Mouse (Mus musculus): Measurements from ENCODE around the gene Cass4. TPM values are rescaled to one million over a fixed set of nuclear protein-coding genes. Genes with fewer than 3 reads are reported as not detected.

Cass4 gene
- polyA plus RNA-seq, 1 experiment from 2014 or later, result 0.16 TPM

- 2% methylated on average over 21 of the region's 21 CpGs for WGBS
- ATAC-seq (ENCODE audit: low read depth), result peak; percentile 77
- 0 out of 2 replicates have a peak, but pooled peaks cover 2% of the 10 kb centered on the region for H3K36me3 ChIP-seq (ENCODE audit: control insufficient read depth, insufficient read depth, low read length)
- no peaks in the 10 kb centered on the region for H3K9me3 ChIP-seq (ENCODE audit: control insufficient read depth, low read length)
- H3K27ac ChIP-seq (ENCODE audit: low read depth, low read length), result no peak overlapping the region
- peaks cover 15% of the 10 kb centered on the region for H3K4me1 ChIP-seq (ENCODE audit: control insufficient read depth, insufficient read depth, low read length)
- peak overlapping the region; percentile 63 for H3K4me2 ChIP-seq (ENCODE audit: low read depth, low read length)
- H3K9ac ChIP-seq (replicated peaks; ENCODE audit: low read depth, low read length), result peak overlapping the region; percentile 51
- no peaks in the 10 kb centered on the region for H3K27me3 ChIP-seq (ENCODE audit: control insufficient read depth, insufficient read depth, low read length)
- H3K4me3 ChIP-seq (ENCODE audit: low read depth, low read length), result peak overlapping the region; percentile 64
Observed at GRCm38 (mm10) chr2:172440640-172441005, 47.0 kb downstream of the Cass4 start.

- Histone ChIP-seq H3K9ac (replicated peaks; ENCODE audit: low read depth, low read length) (peak overlapping the region; percentile 51), H3K4me3 (ENCODE audit: low read depth, low read length) (peak overlapping the region; percentile 64), H3K9me3 (ENCODE audit: control insufficient read depth, low read length) (no peaks in the 10 kb centered on the region), H3K4me2 (ENCODE audit: low read depth, low read length) (peak overlapping the region; percentile 63), H3K27ac (ENCODE audit: low read depth, low read length) (no peak overlapping the region), H3K36me3 (ENCODE audit: control insufficient read depth, insufficient read depth, low read length) (peaks cover 6% of the 10 kb centered on the region; the same call in 1 of the 2 replicates), H3K27me3 (ENCODE audit: control insufficient read depth, insufficient read depth, low read length) (no peaks in the 10 kb centered on the region), H3K4me1 (ENCODE audit: control insufficient read depth, insufficient read depth, low read length) (peaks cover 15% of the 10 kb centered on the region)
- ATAC-seq (ENCODE audit: low read depth), result no peak
- WGBS, result 38% methylated on average over 6 of the region's 6 CpGs
Observed at GRCm38 (mm10) chr2:172441176-172441575, 47.6 kb downstream of the Cass4 start.

- no peak for ATAC-seq (ENCODE audit: low read depth)
- Histone ChIP-seq H3K27me3 (ENCODE audit: control insufficient read depth, insufficient read depth, low read length) (no peaks in the 10 kb centered on the region), H3K4me2 (ENCODE audit: low read depth, low read length) (no peak overlapping the region), H3K4me1 (ENCODE audit: control insufficient read depth, insufficient read depth, low read length) (peaks cover 10% of the 10 kb centered on the region), H3K27ac (ENCODE audit: low read depth, low read length) (no peak overlapping the region), H3K9me3 (ENCODE audit: control insufficient read depth, low read length) (no peaks in the 10 kb centered on the region), H3K4me3 (ENCODE audit: low read depth, low read length) (no peak overlapping the region), H3K9ac (replicated peaks; ENCODE audit: low read depth, low read length) (no peak overlapping the region), H3K36me3 (ENCODE audit: control insufficient read depth, insufficient read depth, low read length) (peaks cover 37% of the 10 kb centered on the region)
- WGBS, result 94% methylated on average over 4 of the region's 4 CpGs
Observed at GRCm38 (mm10) chr2:172445617-172446016, 52.0 kb downstream of the Cass4 start.

- Histone ChIP-seq H3K4me1 (ENCODE audit: control insufficient read depth, insufficient read depth, low read length) (no peaks in the 10 kb centered on the region), H3K9ac (replicated peaks; ENCODE audit: low read depth, low read length) (no peak overlapping the region), H3K27me3 (ENCODE audit: control insufficient read depth, insufficient read depth, low read length) (no peaks in the 10 kb centered on the region), H3K4me2 (ENCODE audit: low read depth, low read length) (no peak overlapping the region), H3K9me3 (ENCODE audit: control insufficient read depth, low read length) (no peaks in the 10 kb centered on the region), H3K27ac (ENCODE audit: low read depth, low read length) (no peak overlapping the region), H3K4me3 (ENCODE audit: low read depth, low read length) (no peak overlapping the region), H3K36me3 (ENCODE audit: control insufficient read depth, insufficient read depth, low read length) (peaks cover 37% of the 10 kb centered on the region)
- no peak for ATAC-seq (ENCODE audit: low read depth)
- 89% methylated on average over 6 of the region's 6 CpGs for WGBS
Observed at GRCm38 (mm10) chr2:172447317-172447716, 53.7 kb downstream of the Cass4 start.

GRCm38 (mm10) chr2:172448329-172448728 lies 54.7 kb downstream of the Cass4 start:
- ATAC-seq (ENCODE audit: low read depth), result no peak
- Histone ChIP-seq H3K4me3 (ENCODE audit: low read depth, low read length) (no peak overlapping the region), H3K9ac (replicated peaks; ENCODE audit: low read depth, low read length) (no peak overlapping the region), H3K27me3 (ENCODE audit: control insufficient read depth, insufficient read depth, low read length) (no peaks in the 10 kb centered on the region), H3K27ac (ENCODE audit: low read depth, low read length) (no peak overlapping the region), H3K4me2 (ENCODE audit: low read depth, low read length) (no peak overlapping the region), H3K36me3 (ENCODE audit: control insufficient read depth, insufficient read depth, low read length) (peaks cover 41% of the 10 kb centered on the region), H3K4me1 (ENCODE audit: control insufficient read depth, insufficient read depth, low read length) (no peaks in the 10 kb centered on the region), H3K9me3 (ENCODE audit: control insufficient read depth, low read length) (no peaks in the 10 kb centered on the region)
- WGBS, result 94% methylated on average over 4 of the region's 4 CpGs

GRCm38 (mm10) chr2:172450640-172451039 lies 57.0 kb downstream of the Cass4 start:
- no peaks in the 10 kb centered on the region for H3K9me3 ChIP-seq (ENCODE audit: control insufficient read depth, low read length)
- no peak overlapping the region for H3K27ac ChIP-seq (ENCODE audit: low read depth, low read length)
- ATAC-seq (ENCODE audit: low read depth), result no peak
- no peaks in the 10 kb centered on the region for H3K4me1 ChIP-seq (ENCODE audit: control insufficient read depth, insufficient read depth, low read length)
- WGBS, result 89% methylated on average over 6 of the region's 6 CpGs
- no peak overlapping the region for H3K4me2 ChIP-seq (ENCODE audit: low read depth, low read length)
- peaks cover 47% of the 10 kb centered on the region for H3K36me3 ChIP-seq (ENCODE audit: control insufficient read depth, insufficient read depth, low read length)
- H3K9ac ChIP-seq (replicated peaks; ENCODE audit: low read depth, low read length), result no peak overlapping the region
- H3K27me3 ChIP-seq (ENCODE audit: control insufficient read depth, insufficient read depth, low read length), result no peaks in the 10 kb centered on the region
- H3K4me3 ChIP-seq (ENCODE audit: low read depth, low read length), result no peak overlapping the region

GRCm38 (mm10) chr2:172452031-172452430 lies 58.4 kb downstream of the Cass4 start:
- no peak overlapping the region for H3K4me2 ChIP-seq (ENCODE audit: low read depth, low read length)
- H3K9me3 ChIP-seq (ENCODE audit: control insufficient read depth, low read length), result no peaks in the 10 kb centered on the region
- ATAC-seq (ENCODE audit: low read depth), result no peak
- no peak overlapping the region for H3K27ac ChIP-seq (ENCODE audit: low read depth, low read length)
- H3K4me3 ChIP-seq (ENCODE audit: low read depth, low read length), result no peak overlapping the region
- no peak overlapping the region for H3K9ac ChIP-seq (replicated peaks; ENCODE audit: low read depth, low read length)
- peaks cover 40% of the 10 kb centered on the region for H3K36me3 ChIP-seq (ENCODE audit: control insufficient read depth, insufficient read depth, low read length)
- WGBS, result 98% methylated on average over 4 of the region's 4 CpGs
- no peaks in the 10 kb centered on the region for H3K27me3 ChIP-seq (ENCODE audit: control insufficient read depth, insufficient read depth, low read length)
- no peaks in the 10 kb centered on the region for H3K4me1 ChIP-seq (ENCODE audit: control insufficient read depth, insufficient read depth, low read length)

GRCm38 (mm10) chr2:172452458-172452857 lies 58.9 kb downstream of the Cass4 start:
- no peak overlapping the region for H3K4me2 ChIP-seq (ENCODE audit: low read depth, low read length)
- H3K4me1 ChIP-seq (ENCODE audit: control insufficient read depth, insufficient read depth, low read length), result no peaks in the 10 kb centered on the region
- peaks cover 37% of the 10 kb centered on the region for H3K36me3 ChIP-seq (ENCODE audit: control insufficient read depth, insufficient read depth, low read length)
- no peak overlapping the region for H3K9ac ChIP-seq (replicated peaks; ENCODE audit: low read depth, low read length)
- H3K27ac ChIP-seq (ENCODE audit: low read depth, low read length), result no peak overlapping the region
- H3K27me3 ChIP-seq (ENCODE audit: control insufficient read depth, insufficient read depth, low read length), result no peaks in the 10 kb centered on the region
- WGBS, result 95% methylated on average over 10 of the region's 10 CpGs
- H3K9me3 ChIP-seq (ENCODE audit: control insufficient read depth, low read length), result no peaks in the 10 kb centered on the region
- H3K4me3 ChIP-seq (ENCODE audit: low read depth, low read length), result no peak overlapping the region
- ATAC-seq (ENCODE audit: low read depth), result no peak

GRCm38 (mm10) chr2:172458496-172458895 lies 64.9 kb downstream of the Cass4 start, which contains the start of gene Gcnt7:
Gene Gcnt7, minus strand, starts transcription at chr2:172458596.
- Histone ChIP-seq H3K4me2 (ENCODE audit: low read depth, low read length) (no peak within 1 kb of the TSS), H3K27me3 (ENCODE audit: control insufficient read depth, insufficient read depth, low read length) (no peaks in the 10 kb centered on the region), H3K36me3 (ENCODE audit: control insufficient read depth, insufficient read depth, low read length) (peaks cover 8% of the 10 kb centered on the region; the same call in 1 of the 2 replicates), H3K9ac (replicated peaks; ENCODE audit: low read depth, low read length) (no peak within 1 kb of the TSS), H3K9me3 (ENCODE audit: control insufficient read depth, low read length) (no peaks in the 10 kb centered on the region), H3K4me1 (ENCODE audit: control insufficient read depth, insufficient read depth, low read length) (no peaks in the 10 kb centered on the region), H3K27ac (ENCODE audit: low read depth, low read length) (no peak within 1 kb of the TSS), H3K4me3 (ENCODE audit: low read depth, low read length) (no peak within 1 kb of the TSS)
- ATAC-seq (ENCODE audit: low read depth), result no peak
- WGBS, result 93% methylated on average over 11 of the region's 11 CpGs
